Mouse (Mus musculus): Measurements from ENCODE around the gene Celf6.
A peak's percentile ranks its signal among the peaks of the same experiment; 100 is the strongest.

Celf6 gene

DNA sequence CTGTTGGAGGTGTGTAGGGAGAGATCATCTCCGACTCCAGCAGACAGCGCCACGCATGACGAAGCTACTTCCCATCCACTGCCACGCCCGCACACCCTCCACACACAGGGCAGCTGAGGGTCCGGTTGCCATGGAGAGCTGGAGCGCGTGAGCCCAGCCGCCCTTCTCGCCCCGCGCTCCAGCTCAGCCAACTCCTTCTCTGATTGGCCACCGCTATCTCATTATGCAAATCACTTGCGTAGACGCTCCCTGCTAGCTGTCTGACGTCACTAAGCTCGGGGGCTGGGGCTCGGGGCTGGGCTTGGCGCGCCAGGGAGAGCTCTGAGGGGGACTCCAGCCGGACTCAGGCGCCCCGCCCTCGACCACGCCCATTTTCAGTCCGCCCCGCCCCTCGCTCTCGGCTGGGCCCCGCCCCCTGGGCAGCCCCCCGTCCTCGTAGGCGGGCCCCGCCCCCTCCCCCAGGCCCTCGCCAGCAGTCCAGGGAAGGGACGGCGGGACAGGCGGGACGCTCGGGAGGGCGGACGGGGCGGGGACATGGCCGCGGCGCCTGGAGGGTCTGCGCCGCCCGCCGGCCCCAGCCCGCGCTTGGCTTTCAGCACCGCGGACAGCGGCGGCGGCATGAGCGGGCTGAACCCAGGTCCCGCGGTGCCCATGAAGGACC lies at the start of gene Celf6:
Gene Celf6, plus strand, starts transcription at position 74 of the 661 bp plus-strand sequence.
- DNase-seq (ENCODE audit: low spot score), result peak; percentile 98

DNA sequence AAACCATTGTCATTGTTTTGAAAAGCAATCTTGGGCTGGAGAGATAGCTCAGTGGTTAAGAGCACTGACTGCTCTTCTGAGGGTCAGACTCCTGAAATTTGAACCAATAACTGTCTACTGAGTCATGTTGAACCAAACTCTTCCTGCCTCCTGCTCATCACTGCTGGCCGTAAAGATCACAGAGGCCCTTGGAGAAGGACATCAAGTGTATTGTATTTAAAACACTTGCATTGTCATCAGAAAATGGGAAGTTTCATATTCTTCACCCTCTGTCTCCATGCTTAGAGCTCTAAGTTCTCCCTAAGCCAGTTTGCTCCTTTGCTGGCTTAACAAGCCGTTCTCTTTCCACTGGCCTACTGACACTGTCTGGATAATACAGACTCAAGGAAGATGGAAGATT lies 49.4 kb upstream of the Celf6 start:
- DNase-seq (ENCODE audit: low spot score), result no peak

DNA sequence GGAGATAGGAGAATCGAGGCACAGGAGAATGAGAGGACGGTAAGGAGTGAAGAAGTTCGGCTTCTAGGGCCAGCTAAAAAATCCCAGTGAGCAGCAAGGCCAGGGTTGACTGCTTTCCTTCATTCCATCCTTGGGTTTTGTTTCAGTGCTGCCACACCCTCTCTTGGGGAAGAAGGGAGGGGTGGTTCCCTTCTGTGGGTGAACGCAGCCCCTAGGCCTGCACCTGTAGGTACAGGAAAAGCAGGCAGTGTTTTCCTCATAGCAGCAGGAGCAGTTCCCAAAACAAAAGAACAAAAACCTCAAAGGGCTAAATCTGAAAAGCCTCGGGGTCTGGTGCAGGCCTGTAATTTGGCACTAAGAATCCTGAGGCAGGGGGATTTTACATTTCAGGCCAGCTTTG lies 46.1 kb upstream of the Celf6 start:
- no peak for DNase-seq (ENCODE audit: low spot score)

DNA sequence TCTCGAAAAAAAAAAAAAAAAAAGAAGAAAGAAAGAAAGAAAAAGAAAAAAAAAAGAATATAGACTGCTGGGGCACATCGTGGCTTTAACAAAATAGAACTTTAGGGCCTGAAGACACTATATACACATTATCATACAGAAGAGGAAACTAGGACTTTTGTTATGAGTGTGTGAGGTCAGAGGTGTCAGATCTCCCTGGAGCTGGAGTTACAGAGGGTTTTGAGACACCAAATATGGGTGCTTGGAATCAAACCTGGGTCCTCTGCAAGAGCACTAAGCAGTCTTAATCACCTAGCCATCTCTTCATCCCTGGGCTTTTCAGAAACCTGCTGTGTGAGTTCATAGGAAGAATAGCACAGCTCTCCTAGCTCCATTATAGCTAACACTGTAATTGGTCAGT lies 44.3 kb upstream of the Celf6 start:
- DNase-seq (ENCODE audit: low spot score), result no peak

DNA sequence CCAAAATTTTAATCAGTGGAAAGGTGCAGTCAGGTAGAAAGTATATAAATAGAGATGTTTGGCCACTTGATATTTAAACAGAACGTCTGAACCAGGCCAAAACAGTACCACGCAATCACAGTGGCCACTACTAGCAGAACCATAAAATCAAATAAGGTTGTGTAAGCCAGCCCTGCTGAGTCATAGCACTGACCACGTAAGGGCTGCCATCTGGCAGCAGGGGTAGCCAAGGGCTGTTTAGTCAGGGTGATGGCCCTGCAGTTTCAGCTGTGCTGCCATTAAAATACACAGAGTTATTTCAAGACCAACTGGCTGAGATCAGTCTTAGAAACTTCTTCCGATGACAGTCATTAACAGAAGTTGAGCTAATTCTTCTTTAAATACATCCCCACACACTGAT lies 43.8 kb upstream of the Celf6 start:
- DNase-seq (ENCODE audit: low spot score), result no peak

DNA sequence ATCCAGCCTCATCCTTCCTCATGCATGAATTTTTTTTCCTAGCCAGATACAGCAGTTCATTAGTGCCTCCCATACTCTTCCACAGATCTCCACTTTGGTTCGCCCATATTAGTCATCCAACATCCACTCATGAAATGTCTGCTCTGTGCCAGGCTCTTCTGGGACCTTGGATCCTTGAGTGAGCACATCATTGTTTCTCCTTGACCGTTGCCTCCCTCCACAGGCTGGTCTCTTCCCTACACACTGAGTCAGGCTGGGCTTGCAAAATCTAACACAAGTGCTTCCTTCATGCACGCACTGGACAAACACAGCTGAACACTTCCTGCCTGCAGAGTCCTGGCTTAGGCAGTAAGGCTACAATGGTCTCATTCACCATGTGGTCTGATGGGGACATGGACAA lies 40.1 kb upstream of the Celf6 start:
- DNase-seq (ENCODE audit: low spot score), result peak; percentile 14

DNA sequence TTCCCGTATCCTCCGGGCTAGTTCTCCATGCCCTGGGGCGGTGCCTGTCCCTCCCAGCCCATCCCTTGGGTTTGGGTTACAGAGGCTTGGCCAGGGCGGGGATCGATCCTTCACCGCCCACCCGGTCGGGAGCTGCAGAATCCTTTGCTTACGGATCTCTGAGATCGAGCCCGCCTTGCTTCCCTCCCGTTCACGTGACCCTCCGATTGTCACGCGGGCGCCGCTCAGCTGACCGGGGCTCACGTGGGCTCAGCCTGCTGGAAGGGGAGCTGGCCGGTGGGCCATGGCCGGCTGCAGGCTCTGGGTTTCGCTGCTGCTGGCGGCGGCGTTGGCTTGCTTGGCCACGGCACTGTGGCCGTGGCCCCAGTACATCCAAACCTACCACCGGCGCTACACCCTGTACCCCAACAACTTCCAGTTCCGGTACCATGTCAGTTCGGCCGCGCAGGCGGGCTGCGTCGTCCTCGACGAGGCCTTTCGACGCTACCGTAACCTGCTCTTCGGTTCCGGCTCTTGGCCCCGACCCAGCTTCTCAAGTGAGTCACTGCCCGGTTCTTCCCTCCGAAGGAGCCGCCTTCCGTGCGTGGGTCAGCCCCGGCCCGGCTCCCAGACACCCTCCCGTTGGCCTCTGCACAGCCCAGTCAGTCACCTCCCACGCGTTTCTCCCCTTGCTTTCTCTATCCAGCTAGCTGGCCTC lies 38.1 kb upstream of the Celf6 start, which contains the start of the genes Hexa and Tmem202:
Gene Hexa, plus strand, starts transcription at position 100 of the 697 bp plus-strand sequence.
Gene Tmem202, minus strand, starts transcription at position 407 of the 697 bp plus-strand sequence.
- DNase-seq (ENCODE audit: low spot score), result peak; percentile 97

DNA sequence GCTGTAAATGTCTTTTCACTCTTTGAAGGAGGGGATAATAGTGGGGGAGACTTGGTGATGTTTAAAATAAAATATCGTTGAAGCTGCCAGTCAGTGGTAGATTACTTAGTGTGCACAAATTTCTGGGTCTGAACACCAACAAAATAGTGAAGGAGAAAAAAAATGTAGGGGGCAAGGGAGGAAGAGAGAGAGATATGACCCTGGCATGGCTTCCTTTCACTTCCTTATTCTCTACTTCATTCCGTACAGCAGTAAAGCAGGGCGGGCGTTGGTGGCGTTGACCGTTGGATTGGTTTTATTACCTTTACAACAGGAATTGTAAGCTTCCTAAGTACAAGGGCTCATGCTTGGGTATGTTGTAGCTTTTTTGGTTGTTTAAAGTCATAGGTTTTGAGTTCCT lies 36.1 kb upstream of the Celf6 start:
- no peak for DNase-seq (ENCODE audit: low spot score)

DNA sequence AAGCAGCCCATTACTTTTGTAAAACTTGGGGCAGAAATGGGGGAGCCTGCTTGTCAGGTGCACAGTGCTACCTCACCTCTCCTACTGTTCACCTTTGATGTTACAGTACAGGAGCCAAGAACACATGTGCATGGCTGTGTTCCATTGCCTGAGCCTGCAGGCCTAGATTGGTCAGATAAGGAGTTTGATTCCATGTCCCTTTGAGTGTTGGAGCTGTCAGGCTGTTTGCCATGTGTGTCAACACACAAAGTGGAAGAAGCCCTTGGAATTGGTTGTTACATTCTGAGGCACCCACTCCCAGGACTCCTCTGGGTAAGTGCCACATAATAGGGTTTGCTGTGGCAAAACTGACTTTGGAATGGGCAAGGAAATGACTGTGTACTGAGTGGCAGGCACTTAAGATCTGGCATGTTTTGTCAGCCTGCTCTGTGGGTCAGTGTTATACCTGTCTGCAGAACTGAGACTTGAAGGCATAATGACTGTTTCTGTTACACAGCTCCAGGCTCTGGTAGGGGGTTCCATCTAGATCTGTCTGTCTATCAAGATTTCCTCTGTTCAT lies 34.9 kb upstream of the Celf6 start:
- DNase-seq (ENCODE audit: low spot score), result no peak

DNA sequence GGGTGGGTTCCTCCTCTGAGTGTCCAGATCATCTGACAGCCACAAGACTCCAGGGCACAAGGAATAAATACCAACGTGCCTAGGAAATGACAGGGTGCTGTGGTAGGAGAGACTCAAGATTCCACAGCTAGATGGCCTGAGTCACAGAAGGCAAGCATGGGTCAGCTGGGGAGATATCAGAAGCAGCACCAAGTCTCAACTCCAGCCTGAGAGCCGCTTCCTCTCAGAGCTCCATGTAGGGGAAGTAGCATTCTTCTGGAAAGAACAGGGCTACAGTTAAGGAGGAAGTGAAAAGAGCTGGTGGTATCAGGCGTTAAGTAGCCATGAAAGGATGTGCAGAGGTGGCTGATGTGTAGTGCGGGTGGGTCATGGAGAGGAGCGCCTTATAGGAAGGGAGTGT lies 33.0 kb upstream of the Celf6 start:
- no peak for DNase-seq (ENCODE audit: low spot score)

DNA sequence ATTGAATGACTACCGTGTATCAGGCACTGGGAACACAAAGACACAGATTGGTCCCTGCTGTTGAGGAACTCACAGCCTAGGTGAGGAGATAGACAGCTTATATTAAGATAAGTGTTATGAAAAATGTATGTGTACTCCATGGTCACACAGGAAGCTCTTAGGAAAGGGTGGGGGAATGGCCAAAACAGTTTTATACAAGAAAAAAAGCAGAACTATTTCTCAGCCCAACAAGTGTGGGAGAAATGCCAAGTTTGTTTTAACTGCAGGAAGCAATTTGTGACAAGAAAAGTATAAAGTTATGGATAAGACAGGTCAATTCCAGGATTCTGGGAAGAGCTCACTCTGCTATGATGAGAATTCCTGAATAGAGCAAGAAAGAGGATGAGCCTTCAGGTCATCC lies 29.8 kb upstream of the Celf6 start:
- no peak for DNase-seq (ENCODE audit: low spot score)

DNA sequence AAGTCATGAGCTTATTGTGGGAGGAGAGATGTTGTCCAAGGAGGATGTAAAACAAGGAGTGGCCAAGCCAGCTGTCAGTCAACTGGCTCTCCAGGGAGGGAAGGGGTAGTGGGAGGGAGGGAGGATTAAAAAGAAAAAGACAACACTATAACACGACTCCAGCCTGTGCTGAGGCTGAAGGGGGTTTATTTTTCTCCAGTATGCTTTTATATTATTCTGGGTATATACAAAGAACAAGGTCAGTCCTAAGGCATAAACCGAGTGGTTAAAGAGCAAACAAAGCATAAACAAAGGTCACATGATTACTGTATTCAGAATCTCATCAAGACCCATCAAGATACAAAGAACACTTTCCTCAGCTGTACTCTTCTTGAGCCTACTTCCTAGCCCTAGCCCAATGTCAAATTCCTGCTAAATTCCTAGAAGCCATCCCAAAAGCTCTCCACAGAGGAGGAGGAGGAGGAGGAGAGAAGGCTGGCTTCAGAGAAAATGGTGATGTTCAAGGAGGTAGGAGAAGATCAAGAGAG lies 28.7 kb upstream of the Celf6 start:
- no peak for DNase-seq (ENCODE audit: low spot score)

DNA sequence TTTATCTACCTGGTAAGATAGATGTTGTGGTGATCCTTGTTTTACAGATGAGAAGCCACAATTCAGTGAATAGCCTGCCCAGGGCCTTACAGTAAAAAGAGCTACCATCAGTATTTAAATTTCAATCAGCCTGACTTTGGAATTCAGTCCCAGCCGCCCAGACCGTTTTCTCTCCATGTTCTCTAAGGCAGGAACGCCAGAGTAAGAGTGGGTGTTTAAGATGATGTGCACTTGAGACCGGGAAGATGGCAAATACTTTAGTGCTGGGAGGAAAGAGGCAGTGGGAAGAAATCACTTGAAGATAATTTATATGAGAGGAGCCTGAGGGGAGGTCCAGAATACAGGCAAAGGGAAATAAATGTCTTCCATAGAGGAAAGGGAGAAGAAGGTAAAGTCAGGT lies 27.6 kb upstream of the Celf6 start:
- DNase-seq (ENCODE audit: low spot score), result no peak

DNA sequence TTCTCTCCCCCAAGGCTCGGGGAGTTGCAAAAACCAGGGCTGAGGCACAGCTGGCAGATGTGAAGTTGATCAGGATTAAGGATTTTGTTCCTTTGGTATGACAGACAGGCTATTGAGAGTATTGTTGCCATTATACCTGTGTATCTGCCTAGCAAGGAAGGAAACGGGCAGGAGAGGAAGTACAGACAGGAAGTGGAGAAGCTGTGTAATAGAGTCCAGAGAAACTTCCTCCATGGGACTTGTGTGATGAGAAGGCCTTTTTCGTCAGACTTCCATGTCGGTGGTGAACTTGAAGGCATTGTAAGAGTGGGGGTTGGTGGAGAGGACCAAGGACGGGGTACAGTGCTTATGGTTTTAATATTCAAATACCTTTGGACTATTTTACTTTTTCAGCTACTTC lies 26.7 kb upstream of the Celf6 start:
- no peak for DNase-seq (ENCODE audit: low spot score)

DNA sequence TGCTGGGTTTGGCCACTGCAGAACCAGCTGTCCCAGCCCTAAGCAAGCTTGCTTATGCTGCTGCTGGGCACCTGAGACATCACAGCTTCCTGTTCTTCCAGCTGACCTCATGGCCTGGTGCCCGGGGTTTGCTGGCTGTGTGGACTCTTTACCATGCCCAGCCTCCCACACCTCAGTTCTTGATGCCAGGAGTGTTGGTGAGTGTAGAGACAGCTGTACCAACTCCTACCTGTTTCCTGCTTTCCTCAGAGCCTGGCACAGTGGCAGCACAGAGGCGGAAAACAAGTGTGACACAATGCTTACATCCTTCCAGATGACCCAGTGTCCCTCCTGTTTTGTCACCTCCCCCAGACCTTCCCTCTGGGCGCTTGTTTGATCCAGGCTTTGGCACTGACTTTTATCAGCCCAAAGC lies 26.1 kb upstream of the Celf6 start:
- no peak for DNase-seq (ENCODE audit: low spot score)

DNA sequence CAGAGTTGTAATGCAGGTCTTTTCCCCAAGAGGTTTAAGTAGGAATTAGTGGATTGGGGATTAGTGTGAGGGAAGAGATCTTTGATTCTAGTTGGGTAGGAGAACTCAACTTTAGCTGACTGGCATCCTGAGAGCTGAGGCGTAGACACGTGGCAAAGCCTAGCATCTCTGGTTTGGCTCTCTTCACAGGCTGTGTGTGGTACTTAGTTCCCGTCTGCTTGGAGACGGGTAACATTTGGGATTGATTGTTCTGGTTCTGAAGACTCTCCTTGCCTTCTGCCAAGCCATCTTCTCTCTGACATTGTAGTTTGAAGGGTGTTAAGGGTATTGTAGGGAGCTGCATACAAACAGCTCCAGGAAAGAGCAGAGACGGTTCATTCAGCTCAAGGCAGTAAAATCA lies 25.1 kb upstream of the Celf6 start:
- DNase-seq (ENCODE audit: low spot score), result no peak

DNA sequence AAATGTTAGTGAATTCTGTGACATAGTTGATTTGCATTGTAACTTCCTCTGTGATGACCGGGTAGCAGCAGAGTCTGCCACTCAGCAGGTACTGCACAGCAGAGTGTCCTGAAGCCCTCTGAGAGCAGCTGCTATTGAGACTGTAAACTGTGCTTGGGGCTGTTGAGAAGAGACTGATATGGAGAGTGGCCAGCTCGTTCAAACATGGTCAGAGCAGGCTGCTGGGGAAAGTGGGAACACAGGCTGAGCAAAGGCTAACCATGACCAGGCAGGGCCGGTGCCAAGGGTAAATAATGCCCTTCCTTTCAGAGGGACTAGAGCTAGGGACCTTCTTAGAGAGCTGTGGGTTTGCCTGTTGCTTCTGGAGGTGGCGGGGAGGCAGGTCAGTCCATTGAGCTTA lies 24.0 kb upstream of the Celf6 start:
- no peak for DNase-seq (ENCODE audit: low spot score)

DNA sequence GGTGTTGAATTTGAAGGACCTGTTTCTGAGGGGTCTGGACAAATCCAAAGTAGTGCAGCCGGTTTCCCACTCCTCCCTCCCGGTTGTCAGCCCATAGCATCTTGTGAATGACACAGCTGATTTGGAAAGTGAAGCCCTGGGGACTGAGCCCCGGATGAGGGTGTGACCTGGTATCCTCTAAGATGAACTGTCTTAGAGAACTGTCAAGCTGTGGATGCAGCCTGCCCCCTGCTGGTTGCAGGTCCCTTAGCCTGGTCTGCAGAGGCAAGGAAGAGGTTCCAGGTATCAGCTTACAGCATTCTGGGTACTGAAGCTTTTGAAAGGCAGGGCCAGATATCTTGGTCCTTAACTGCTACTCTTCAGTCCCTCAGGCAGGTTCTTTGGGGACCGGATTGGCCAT lies 12.1 kb upstream of the Celf6 start:
- peak; percentile 89 for DNase-seq (ENCODE audit: low spot score)

DNA sequence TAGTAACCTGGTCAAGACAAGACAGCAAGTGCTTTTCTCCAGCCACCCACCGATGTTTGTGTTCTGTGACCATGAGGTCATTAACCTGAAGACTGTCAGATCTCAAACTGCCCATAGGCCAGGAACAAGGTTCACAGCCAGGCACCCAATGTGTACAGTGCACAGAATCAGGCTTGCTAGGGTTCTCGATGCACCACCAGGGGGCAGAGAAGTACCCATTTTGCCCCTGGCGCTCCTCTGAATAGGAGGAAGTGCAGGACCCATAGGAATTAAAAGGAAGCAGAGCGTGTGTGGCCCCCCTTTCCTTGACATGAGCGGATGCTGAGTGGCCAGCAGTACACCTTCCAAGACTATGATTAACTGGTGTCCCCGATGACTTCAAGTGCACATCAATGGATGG lies 10.6 kb upstream of the Celf6 start:
- peak; percentile 80 for DNase-seq (ENCODE audit: low spot score)

DNA sequence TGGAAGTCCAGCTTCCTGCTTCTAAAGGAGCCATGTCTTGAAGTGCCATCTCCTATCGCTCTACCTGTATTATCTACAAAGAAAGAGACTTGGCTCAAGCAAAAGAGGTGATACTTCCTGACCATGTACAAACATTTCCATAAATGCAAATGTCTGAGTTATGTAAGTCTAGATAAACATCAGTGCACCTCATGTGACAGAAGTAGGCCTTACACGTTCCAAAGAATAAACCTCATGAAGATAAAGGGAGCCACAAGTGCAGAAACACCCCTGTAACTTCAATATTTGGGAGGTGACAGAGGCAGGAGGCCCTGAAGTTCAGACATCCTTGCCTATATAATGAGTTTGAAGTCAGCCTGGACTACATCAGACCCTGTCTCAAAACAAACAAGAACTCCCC lies 5.9 kb upstream of the Celf6 start:
- no peak for DNase-seq (ENCODE audit: low spot score)

DNA sequence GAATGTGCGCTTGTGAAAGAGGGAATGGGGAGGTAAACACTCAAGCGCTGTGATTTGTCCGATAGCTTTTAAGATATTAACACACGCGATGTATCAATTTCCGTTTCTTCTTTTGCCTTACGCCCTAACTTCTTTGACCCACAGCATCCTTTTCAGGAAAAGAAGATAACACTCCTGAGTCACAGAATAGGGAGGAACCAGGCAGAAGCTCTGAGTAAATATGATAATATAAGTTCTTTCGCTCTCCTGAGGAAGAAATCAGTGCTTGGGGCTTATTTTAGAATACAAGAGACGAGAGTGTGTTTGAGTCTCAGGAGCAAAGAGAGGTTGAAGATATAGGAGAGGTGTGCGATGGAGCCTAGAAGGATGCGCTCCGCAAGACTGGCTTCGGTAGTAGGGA lies 316 bp upstream of the Celf6 start:
- DNase-seq (ENCODE audit: low spot score), result no peak

DNA sequence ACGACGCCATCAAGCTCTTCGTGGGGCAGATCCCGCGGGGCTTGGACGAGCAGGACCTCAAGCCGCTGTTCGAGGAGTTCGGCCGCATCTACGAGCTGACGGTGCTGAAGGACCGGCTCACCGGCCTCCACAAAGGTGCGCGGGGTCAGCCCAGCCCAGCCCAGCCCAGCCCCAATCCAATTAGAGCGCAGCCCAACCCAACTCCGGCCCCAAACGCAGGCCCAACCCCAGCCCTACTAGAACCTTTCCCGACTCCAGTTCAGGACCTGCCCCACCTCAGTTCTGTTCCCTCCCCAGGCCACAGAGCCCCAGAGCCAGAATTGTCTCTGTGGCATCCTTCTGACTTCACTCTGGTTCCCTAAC lies 769 bp downstream of the Celf6 start:
- DNase-seq (ENCODE audit: low spot score), result no peak

DNA sequence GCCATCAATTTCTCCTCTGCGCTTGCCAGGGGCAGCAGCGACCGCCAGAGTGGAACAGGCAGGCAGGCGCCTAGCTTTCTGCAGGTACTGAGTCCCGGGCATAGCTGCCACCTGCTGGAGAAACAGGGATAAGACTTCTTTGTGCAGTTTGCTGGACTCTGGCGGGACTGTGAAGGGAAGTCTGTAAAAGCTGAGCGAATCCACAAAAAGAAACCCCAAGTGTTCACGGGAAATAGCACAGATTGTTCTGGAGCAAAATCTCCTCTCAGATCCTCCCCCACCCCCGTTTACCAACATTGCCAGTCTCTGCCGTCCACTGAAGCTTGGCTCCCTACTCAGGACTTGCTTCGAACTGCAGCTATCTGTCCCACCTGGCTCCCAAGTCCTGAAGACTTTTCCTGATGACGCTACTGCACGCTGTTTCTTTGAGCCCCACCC lies 7.2 kb downstream of the Celf6 start:
- peak; percentile 85 for DNase-seq (ENCODE audit: low spot score)
